Mouse (Mus musculus) adipocyte (in vitro differentiated cells): ENCODE measurements around the gene Tmem132b.

ENCODE experiments used
- DNase-seq: peaks from one replicate; pipeline ENCODE4 v3.0.0-alpha.2; 2016; ENCODE audit warnings: low spot score

The Tmem132b gene

GRCm38 (mm10) chr5:125518640-125519039, 12.9 kb upstream of the Tmem132b start:
- peak; percentile 47 for DNase-seq

GRCm38 (mm10) chr5:125520930-125521590, 10.5 kb upstream of the Tmem132b start:
- DNase-seq = no peak

GRCm38 (mm10) chr5:125523361-125523760, 8.2 kb upstream of the Tmem132b start:
- no peak for DNase-seq

GRCm38 (mm10) chr5:125525516-125525915, 6.1 kb upstream of the Tmem132b start:
- no peak for DNase-seq

- DNase-seq = peak; percentile 35
Measured at GRCm38 (mm10) chr5:125526464-125526863, 5.1 kb upstream of the Tmem132b start.

- peak; percentile 63 for DNase-seq
Measured at GRCm38 (mm10) chr5:125529109-125529508, 2.5 kb upstream of the Tmem132b start.

GRCm38 (mm10) chr5:125532191-125532544, 594 bp downstream of the Tmem132b start:
- no peak for DNase-seq

GRCm38 (mm10) chr5:125532545-125533224, 1.1 kb downstream of the Tmem132b start:
- no peak for DNase-seq

GRCm38 (mm10) chr5:125533225-125533900, 1.8 kb downstream of the Tmem132b start:
- DNase-seq = no peak

- no peak for DNase-seq
Measured at GRCm38 (mm10) chr5:125534168-125534610, 2.6 kb downstream of the Tmem132b start.

GRCm38 (mm10) chr5:125534611-125535324, 3.2 kb downstream of the Tmem132b start:
- DNase-seq = no peak

GRCm38 (mm10) chr5:125545090-125545489, 13.5 kb downstream of the Tmem132b start:
- DNase-seq = no peak

- DNase-seq = no peak
Measured at GRCm38 (mm10) chr5:125546293-125546692, 14.7 kb downstream of the Tmem132b start.

- DNase-seq = no peak
Measured at GRCm38 (mm10) chr5:125549750-125550489, 18.3 kb downstream of the Tmem132b start.

- no peak for DNase-seq
Measured at GRCm38 (mm10) chr5:125555732-125556131, 24.2 kb downstream of the Tmem132b start.

- DNase-seq = no peak
Measured at GRCm38 (mm10) chr5:125563492-125563891, 31.9 kb downstream of the Tmem132b start.

GRCm38 (mm10) chr5:125565725-125566124, 34.2 kb downstream of the Tmem132b start:
- DNase-seq = no peak

GRCm38 (mm10) chr5:125568457-125568856, 36.9 kb downstream of the Tmem132b start:
- DNase-seq = no peak

GRCm38 (mm10) chr5:125572011-125572410, 40.4 kb downstream of the Tmem132b start:
- no peak for DNase-seq

GRCm38 (mm10) chr5:125574886-125575285, 43.3 kb downstream of the Tmem132b start:
- DNase-seq = no peak

GRCm38 (mm10) chr5:125575866-125576265, 44.3 kb downstream of the Tmem132b start:
- DNase-seq = no peak

- DNase-seq = no peak
Measured at GRCm38 (mm10) chr5:125578661-125579060, 47.1 kb downstream of the Tmem132b start.
